Mouse (Mus musculus) kidney, postnatal 4 days (tissue): ENCODE data around the gene Med22.

ENCODE experiments used
- DNase-seq, 2 experiments: peaks; one replicate each; pipeline ENCODE4 v3.0.0; 2021; ENCODE audit warnings: mixed read lengths in 2 of 2

Med22 gene

DNA sequence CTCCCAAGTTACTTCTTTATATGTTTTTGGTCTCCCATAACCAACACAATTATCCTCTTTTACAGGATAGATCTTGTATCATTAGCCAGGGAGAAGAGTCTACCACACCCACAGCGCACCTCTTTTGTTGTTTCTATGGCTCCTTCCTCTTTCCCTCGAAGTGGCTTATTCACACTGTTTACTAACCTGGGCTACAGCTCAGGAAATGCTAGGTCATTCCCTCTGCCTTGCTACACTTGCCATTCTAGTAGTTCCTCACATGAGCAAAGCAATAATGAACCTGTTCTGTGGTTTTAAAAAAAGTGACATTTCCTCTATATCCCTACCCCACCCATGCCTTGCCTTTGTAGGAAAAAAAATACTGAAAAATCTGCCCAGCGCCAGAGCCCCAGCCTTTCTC is 47.6 kb downstream of the Med22 start:
- DNase-seq, result no peak
